Mouse (Mus musculus) testis, adult 2 months (tissue): ENCODE results near the gene Actn1. TPM values are rescaled to one million over a fixed set of nuclear protein-coding genes. Genes with fewer than 3 reads are reported as not detected.
"Not testable (repeated sequence)": the region's sequence is repeated elsewhere in the genome, so short reads cannot be mapped to it uniquely, and the experiment has no call there.

Experiments used
- H3K27ac ChIP-seq: fragments of 200-500 bp; 2 replicates; pipeline ENCODE4 v1.5.1; 2012; ENCODE audit warnings: low read depth, low read length; ENCODE audit not compliant: control insufficient read depth, insufficient read depth
- H3K27me3 ChIP-seq: fragments of 200-500 bp; 2 replicates; pipeline ENCODE4 v1.6.1; 2012; ENCODE audit warnings: mild to moderate bottlenecking, low read length, moderate library complexity; ENCODE audit not compliant: control insufficient read depth, insufficient read depth
- H3K36me3 ChIP-seq: fragments of 200-500 bp; 2 replicates; pipeline ENCODE4 v1.6.1; 2012; ENCODE audit warnings: mild to moderate bottlenecking, low read length; ENCODE audit not compliant: control insufficient read depth, insufficient read depth
- H3K4me1 ChIP-seq: fragments of 200-500 bp; 2 replicates; pipeline ENCODE4 v1.6.1; 2012; ENCODE audit warnings: low read length; ENCODE audit not compliant: control insufficient read depth, insufficient read depth
- H3K4me3 ChIP-seq: fragments of 200-500 bp; 2 replicates; pipeline ENCODE4 v1.5.1; 2012; ENCODE audit warnings: low read depth, mild to moderate bottlenecking, low read length, moderate library complexity, mixed read lengths; ENCODE audit not compliant: control insufficient read depth
- CTCF ChIP-seq: fragments of 200-500 bp; IDR thresholded peaks from 2 replicates; pipeline ENCODE4 v1.5.1; 2012; ENCODE audit warnings: low read depth, mild to moderate bottlenecking, inconsistent platforms, low read length, moderate library complexity; ENCODE audit not compliant: control insufficient read depth, insufficient read depth, insufficient replicate concordance
- POLR2A ChIP-seq: fragments of 200-500 bp; IDR thresholded peaks from 2 replicates; pipeline ENCODE4 v1.6.1; 2012; ENCODE audit warnings: low read depth, mild to moderate bottlenecking, inconsistent platforms, low read length, moderate library complexity; ENCODE audit not compliant: control insufficient read depth
- polyA plus RNA-seq: library from polyadenylated mRNA; depleted of rRNA; stranded (reverse); fragments of >200 nt; gene quantifications from 2 replicates; pipeline ENCODE4 v1.2.3, GENCODE M21; 2012

The Actn1 gene
- polyA plus RNA-seq, 1 experiment: 7.6 TPM

- Histone ChIP-seq H3K27ac (no peak overlapping the region), H3K36me3 (no peaks in the 10 kb centered on the region), H3K4me1 (no peaks in the 10 kb centered on the region), H3K27me3 (no peaks in the 10 kb centered on the region), H3K4me3 (no peak overlapping the region)
- no peak for TF ChIP-seq POLR2A
- TF ChIP-seq CTCF: no peak
These were observed 30.3 kb upstream of the Actn1 start for GRCm38 (mm10) chr12:80290483-80290882.

DNA sequence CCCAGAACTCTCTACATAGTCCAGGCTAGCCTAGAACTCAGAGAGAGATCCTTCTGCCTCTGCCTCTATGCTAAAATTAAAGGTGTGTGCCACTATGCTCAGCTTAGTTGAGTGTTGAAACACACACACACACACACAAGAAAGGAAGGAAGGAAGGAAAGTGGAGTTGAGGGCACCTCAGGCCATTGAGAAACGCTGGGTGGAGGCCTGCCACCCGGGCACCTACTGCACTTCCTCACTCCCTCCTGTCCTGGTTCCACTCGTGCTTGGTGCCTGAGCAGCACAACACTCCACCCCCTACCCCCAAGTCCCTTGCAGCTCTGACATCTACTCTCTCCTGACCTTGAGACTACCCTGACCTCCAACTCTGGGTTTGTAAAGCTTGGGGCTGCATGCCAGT is 29.6 kb upstream of the Actn1 start:
- no peaks in the 10 kb centered on the region for H3K4me1 ChIP-seq
- H3K27ac ChIP-seq: no peak overlapping the region
- no peak overlapping the region for H3K4me3 ChIP-seq
- TF ChIP-seq POLR2A (no peak), CTCF (no peak)
- no peaks in the 10 kb centered on the region for H3K36me3 ChIP-seq
- H3K27me3 ChIP-seq: no peaks in the 10 kb centered on the region

DNA sequence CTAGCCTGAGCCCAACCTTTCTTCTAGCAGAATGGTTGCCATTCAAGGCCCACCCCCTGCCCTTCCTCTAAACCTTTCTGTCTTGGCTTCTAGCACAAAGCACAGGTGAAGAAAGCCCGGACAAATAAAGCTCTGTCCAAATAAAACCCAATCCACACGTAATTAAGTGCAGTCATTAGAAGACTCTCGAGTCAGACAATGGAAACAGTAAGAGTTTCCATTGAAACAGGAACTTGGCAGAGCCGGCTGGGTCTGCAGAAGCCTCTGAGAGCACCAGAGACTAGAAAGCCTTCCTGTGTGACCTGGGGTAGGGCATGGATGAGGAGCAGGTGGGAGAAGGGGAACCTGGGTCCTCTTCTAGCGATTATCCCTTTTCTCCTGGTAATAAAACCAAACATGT is 25.7 kb upstream of the Actn1 start:
- TF ChIP-seq CTCF (no peak), POLR2A (no peak)

GRCm38 (mm10) chr12:80284251-80284650 is 24.1 kb upstream of the Actn1 start:
- H3K27ac ChIP-seq, H3K4me3 ChIP-seq, H3K4me1 ChIP-seq, H3K27me3 ChIP-seq, H3K36me3 ChIP-seq: not testable (repeated sequence)

More for the DNA sequence above, 25.7 kb upstream of the Actn1 start:
- H3K4me3 ChIP-seq: no peak overlapping the region
- H3K36me3 ChIP-seq: no peaks in the 10 kb centered on the region
- H3K27me3 ChIP-seq: no peaks in the 10 kb centered on the region
- no peak overlapping the region for H3K27ac ChIP-seq
- H3K4me1 ChIP-seq: no peaks in the 10 kb centered on the region

DNA sequence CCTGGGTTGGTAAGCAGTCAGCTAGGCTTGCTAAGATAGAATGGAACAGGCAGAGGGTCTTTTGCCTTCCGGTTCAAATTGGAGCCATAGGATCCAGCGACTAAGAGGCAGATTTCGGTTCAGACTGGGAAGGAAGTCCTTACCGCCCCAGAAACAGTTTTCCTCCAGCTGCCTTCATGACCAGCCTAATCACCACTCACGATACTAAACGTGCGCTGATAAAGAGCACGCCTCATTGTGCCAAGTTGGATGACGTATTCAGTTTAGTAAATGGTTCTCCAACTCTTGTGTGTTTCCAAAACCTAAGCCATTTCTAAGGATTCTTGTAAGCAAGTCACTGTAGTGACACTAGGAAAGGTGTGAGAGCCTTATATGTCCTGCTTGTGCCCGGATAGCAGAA is 18.7 kb upstream of the Actn1 start:
- Histone ChIP-seq H3K4me3 (no peak overlapping the region), H3K27me3 (no peaks in the 10 kb centered on the region), H3K36me3 (no peaks in the 10 kb centered on the region), H3K27ac (no peak overlapping the region), H3K4me1 (no peaks in the 10 kb centered on the region)
- no peak for TF ChIP-seq POLR2A

GRCm38 (mm10) chr12:80277428-80277827 is 17.3 kb upstream of the Actn1 start:
- H3K27ac ChIP-seq: no peak overlapping the region
- TF ChIP-seq POLR2A: no peak
- no peak for TF ChIP-seq CTCF
- no peaks in the 10 kb centered on the region for H3K27me3 ChIP-seq
- no peaks in the 10 kb centered on the region for H3K36me3 ChIP-seq
- H3K4me3 ChIP-seq: no peak overlapping the region
- no peaks in the 10 kb centered on the region; the same call in 1 of the 2 replicates for H3K4me1 ChIP-seq

DNA sequence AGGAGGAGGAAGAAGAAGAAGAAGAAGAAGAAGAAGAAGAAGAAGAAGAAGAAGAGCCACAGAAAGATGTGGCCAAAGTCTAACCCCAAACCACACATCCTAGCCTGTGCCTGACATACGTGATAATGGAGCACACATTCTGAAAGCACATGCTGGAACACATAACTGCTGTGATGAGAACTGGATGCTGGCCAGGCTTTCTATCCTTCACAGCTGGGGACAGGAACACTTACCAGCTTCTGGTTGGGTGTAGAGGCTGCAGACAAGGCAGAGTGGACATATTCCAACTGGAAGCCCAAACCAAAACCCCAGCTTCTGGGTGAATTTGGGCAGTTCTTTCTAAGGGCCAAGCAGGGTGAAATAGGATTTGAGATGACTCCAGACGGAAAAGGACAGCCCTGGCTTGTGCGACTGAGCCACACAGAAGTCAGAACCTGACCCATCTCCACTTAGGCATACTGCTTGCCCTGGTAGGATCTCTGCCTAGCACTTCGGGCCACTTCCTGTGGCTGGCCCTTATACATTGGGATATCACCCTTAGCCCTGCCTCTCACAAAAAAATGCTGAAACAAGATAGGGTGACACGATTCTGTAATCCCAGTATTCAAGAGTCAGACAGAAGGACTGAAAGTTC is 15.1 kb upstream of the Actn1 start:
- Histone ChIP-seq H3K36me3 (no peaks in the 10 kb centered on the region), H3K4me1 (peaks cover 5% of the 10 kb centered on the region), H3K27me3 (no peaks in the 10 kb centered on the region), H3K27ac (no peak overlapping the region), H3K4me3 (no peak overlapping the region)
- no peak for TF ChIP-seq CTCF
- TF ChIP-seq POLR2A: no peak
